Mouse (Mus musculus) cortical plate, adult 2 months (tissue): ENCODE measurements around the gene Fbxo2.

Source experiments
- CTCF ChIP-seq: fragments of 200-500 bp; IDR thresholded peaks from 2 replicates; pipeline ENCODE4 v1.5.1; 2011; ENCODE audit warnings: mild to moderate bottlenecking, control low read depth, low read length; ENCODE audit not compliant: insufficient read depth; ENCODE audit errors: extremely low read depth
- POLR2A ChIP-seq: fragments of 200-500 bp; IDR thresholded peaks from 2 replicates; pipeline ENCODE4 v1.6.1; 2011; ENCODE audit warnings: mild to moderate bottlenecking, low read length, control low read depth; ENCODE audit not compliant: insufficient read depth; ENCODE audit errors: extremely low read depth

DNA sequence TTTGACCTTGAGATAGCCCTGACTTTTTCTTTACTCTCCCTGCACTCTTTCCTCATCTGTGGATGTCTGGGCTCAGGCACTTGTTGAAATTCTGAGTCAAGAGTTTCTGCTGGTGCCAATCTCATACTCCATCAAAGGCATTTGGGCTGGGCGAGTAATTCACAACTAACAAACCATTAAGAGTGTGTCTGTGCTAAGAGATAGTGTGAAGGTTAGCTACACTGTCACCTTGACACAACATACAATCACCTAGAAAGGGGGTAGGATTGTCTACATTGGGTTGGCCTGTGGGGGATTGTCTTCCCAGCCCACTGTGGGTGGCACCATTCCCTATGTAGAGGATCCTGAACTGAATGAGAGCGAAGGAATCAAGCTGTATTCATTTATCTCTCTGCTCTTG, 43.1 kb downstream of the Fbxo2 start:
- TF ChIP-seq POLR2A = no peak
- no peak for TF ChIP-seq CTCF
